In the genomic region with DNA sequence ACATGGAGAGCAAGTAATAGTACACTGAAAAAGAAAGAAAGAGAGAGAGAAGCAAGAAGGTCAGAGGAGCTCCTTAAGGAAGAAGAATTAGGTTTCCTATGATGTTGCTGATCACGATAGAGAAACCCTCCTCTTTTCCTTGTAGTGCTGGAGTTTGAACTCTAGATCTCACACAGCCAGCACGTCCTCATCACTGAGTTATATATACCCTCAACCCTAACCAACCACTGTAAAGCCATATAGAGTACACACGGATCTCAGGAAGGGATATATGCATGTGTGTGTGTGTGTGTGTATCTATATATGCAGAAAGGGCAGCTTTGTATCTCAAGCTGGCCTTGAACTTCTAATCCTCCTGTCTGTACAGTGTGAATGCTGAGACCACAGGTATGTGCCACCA, we compare ENCODE assay signal across 15 mouse cellular contexts.
"Had no signal": no experiment of that assay in that cellular context is flagged by ENCODE, and none has a peak within 500 bp of the region (broad histone marks: within the 10 kb centered on the region; RNA-seq: fewer than 3 reads in every experiment).

No protein-coding gene starts in this region.

- H3K9ac ChIP-seq: liver, embryonic 15.5 days; liver, postnatal 0 days; lung, embryonic 15.5 days; midbrain, embryonic 13.5 days; midbrain, embryonic 15.5 days; neural tube, embryonic 12.5 days had no signal

- H3K27ac ChIP-seq: liver, embryonic 15.5 days; lung, embryonic 15.5 days; macrophage; midbrain, embryonic 13.5 days; midbrain, embryonic 15.5 days; neural tube, embryonic 12.5 days had no signal

- H3K4me3 ChIP-seq: liver, embryonic 15.5 days; lung, embryonic 15.5 days; midbrain, embryonic 13.5 days; midbrain, embryonic 15.5 days; neural tube, embryonic 12.5 days had no signal

- H3K36me3 ChIP-seq: lung, embryonic 15.5 days; midbrain, embryonic 15.5 days had no signal

- H3K4me2 ChIP-seq: liver, embryonic 15.5 days; lung, embryonic 15.5 days; midbrain, embryonic 11.5 days; midbrain, embryonic 13.5 days; midbrain, embryonic 15.5 days; neural tube, embryonic 12.5 days had no signal

- ATAC-seq: liver, postnatal 0 days; lung, postnatal 0 days; midbrain, embryonic 13.5 days; midbrain, embryonic 15.5 days had no signal

- H3K27me3 ChIP-seq: liver, embryonic 15.5 days; lung, embryonic 15.5 days; megakaryocyte, embryonic 14.5 days; midbrain, embryonic 13.5 days; midbrain, embryonic 15.5 days; neural tube, embryonic 12.5 days had no signal

- DNase-seq: liver, postnatal 0 days; lung, adult 2 months; lung, postnatal 14 days; lung, postnatal 36 days; right cerebral cortex, postnatal 14 days; spleen, adult 18-20 months had no signal

- H3K9me3 ChIP-seq: liver, embryonic 15.5 days; lung, embryonic 15.5 days; megakaryocyte, embryonic 14.5 days; midbrain, embryonic 13.5 days; midbrain, embryonic 15.5 days; neural tube, embryonic 12.5 days had no signal
